Mouse (Mus musculus) mouse trophoblast stem cell (cell line): ENCODE measurements around the gene Galnt6.

Experiments used
- in situ Hi-C, 2 experiments: fragments of 300-500 bp; cut with MseI, MboI; formaldehyde crosslinking; loops; 2 replicates in 1 of 2; 3 replicates in 1 of 2; pipeline ENCODE4 v1.15.1; 2025

Gene Galnt6

DNA sequence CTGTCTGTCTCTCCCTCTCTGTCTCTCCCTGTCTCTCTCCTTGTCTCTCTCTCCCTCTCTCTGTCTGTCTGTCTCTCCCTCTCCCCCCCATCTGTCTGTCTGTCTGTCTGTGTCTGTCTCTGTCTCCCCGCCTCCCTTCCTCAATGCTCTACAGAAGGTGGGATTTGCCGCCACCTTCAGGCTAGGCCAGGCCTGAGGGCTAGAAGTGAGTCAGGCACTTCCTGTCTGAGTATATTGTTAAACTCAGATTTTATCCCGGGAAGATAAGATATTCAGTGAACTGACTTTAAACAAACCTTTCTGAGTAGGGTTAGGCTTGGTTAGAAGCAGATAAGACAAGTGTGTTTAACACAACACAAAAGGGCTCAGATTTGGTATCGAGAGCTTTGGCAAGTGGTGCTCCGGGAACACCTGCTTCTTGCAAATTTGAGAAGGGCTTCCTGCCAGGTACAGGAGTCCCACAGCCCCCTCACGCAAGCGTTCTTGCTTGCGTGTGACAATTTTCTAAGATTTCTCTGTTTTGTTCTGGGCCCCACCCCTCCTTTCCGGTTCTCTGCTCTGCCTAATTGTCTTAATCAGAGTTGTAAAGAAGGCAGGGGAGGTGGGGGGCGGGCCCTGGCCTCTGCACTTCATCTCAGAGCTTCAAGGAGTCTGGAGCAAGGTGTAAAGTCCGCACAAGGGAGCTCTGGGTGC is 25.8 kb upstream of the Galnt6 start:
- in situ Hi-C loops: no loop called here

DNA sequence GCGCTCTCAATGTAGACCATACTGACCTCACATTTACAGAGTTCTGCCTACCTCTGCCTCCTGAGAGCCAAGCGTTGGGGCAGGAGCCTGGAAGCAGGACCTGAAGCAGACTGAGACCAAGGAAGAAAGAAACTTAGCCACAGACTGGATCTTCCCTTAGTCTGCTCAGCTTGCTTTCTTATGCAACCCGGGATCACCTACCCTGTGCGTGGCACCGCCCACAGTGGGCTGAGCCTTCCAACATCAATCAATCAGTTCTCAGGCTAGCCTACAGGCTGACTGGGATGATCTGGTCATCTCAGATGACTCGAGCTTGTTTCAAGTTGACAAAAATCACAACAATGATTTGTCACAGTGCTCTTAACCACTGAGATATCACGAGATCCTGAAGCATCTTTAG is 24.9 kb upstream of the Galnt6 start:
- in situ Hi-C loops: no loop called here

DNA sequence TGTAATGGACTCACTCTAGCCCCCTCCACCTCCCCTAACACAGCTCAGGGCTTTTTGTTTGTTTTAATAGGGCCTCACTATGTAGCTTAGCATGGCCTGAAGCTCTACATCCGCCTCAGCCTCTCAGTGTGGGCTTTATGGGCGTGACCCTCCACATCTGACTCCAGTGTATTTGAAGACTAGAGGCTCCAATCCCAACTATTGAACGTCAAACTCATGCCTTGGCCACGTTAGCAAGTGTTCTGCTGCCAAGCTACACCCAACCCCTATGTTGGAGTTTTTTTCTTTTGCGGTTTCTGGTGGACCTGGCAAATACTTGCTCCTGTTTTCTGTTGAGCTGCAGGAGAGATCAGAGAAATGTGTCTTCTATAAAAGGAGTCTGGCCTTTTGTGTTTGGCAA is 23.9 kb upstream of the Galnt6 start:
- in situ Hi-C loops: no loop called here

DNA sequence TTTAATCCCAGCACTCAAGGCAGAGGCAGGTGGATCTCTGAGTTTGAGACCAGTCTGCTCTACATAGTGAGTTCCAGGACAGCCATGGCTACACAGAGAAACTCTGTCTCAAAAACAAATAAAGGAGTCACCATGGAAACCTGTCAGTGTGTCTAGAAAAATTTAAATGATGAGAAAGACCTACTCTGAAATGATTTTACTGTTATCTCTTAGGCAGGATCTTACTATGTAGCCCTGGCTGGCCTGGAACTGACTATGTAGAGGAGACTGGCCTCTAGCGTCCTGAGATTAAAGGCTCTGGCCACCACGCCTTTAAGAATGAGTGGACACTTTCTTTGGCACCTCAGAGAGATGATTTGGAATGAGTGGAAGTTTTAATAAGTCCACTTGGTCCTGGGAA is 23.3 kb upstream of the Galnt6 start:
- in situ Hi-C loops: no loop called here

DNA sequence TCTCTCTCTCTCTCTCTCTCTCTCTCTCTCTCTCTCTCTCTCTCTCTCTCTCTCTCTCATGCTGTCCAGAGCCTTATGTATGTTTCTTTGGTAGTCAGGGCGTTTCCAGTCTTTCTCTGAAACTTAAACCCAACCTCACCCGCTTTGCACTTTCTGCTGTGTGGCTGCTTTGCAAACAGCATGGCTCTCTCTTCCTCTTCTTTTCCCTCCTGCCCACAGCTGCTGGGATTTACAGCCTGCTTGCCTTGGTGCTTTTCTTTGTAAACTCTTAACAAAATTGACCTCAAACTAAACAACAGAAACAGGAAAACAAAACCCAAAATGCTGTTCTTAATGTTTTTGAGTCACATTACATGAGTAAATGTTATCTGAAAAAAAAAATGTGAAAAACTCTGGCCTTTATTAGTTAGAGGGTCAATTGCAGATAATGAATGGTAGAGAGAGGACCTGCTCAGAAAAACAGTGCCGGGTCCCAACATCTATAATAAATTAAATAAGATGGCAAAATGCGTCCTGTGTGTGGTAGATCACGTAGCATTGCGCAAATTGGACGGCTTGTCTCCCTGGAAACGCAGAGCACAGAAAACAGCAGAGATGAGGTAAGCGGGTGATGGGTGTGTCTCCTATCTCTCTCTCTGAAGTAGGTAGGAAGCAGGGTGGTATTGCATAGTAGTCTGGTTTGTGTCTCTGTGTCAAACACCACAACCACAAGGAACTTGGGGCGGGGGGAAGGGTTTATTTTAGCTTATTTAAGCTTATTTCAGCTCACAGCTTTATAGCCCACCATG is 20.8 kb upstream of the Galnt6 start:
- in situ Hi-C loops: no loop called here

DNA sequence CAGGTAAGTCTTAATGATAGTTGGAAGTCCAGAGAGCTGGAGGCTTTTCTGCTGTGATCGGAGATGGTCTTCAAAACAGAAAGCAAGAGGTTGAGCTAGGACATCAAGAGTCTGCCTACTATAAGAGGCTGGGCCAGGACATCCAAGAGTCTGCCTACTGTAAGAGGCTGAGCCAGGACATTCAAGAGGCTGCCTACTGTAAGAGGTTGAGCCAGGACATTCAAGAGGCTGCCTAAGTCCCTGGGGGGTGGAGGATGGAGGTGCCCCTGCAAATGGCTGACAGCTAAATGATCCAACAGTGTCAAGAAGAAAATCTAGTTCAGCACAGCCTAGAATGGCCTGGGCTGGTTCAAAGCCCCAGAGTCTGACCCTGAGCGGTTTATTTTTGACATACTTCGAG is 19.4 kb upstream of the Galnt6 start:
- in situ Hi-C loops: no loop called here

DNA sequence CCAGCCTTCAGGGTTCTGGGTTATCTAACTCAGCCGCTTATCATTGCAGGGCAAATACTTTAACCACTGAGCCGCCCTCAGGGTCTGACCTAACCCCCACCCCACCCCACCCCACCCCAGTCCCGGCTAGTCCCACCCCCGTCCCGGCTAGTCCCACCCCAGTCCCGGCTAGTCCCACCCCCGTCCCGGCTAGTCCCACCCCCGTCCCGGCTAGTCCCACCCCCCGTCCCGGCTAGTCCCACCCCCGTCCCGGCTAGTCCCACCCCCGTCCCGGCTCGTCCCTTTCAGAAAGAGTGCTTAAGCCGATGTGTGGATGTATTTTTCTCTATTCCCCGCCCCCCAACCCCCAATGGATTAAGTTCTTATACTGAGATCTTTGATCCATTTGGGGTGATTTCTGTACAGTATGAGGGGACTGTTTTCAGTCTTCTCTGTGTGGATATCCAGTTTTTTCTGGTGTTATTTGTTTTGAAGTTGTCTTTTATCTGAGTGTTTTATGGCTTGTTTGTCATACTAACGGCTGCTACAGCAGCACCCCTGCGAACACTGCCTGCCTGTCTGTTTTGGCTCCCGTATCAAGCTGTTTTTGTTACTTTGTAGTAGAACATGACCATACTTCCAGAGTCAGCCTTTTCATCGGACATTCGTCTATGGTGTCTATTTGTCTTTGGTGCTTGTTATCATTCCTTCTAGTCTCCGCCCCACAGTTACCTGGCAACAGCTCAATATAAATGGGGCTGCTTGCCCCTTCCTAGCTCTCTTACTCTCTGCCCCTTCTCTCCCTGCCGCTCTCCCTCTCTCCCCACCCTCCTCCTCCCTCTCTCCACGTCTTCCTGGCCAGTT is 18.2 kb upstream of the Galnt6 start:
- in situ Hi-C loops: no loop called here

DNA sequence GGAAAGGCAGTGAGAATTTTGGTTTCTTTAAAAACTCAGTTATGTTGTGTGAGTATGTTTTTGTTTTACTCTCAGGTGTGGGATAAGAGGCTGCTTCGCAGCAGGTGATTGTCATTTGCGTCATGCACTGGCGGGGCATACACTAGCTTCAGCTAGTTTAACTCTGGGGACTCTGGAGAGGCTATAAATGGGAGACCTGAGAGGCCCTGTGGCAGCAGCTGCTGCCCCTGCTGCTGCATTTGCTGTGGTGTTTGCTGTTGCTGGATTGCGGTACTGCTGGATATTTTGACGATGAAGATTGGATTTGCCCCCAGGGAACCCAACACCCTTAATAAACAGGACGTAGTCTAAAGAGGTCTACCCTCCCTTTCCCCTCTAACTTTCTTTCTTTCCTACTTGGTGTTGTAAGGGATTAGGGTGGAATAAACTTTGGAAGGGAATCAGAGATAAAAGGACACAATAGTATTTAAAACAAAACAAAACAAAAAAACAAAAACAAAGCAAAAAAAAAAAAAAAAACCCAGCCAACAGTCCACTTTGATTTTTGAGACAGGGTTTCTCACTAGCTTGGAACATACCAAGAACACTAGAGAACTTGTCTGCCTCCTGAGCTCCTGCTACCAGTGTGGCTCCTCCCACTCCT is 17.4 kb upstream of the Galnt6 start:
- in situ Hi-C loops: no loop called here

DNA sequence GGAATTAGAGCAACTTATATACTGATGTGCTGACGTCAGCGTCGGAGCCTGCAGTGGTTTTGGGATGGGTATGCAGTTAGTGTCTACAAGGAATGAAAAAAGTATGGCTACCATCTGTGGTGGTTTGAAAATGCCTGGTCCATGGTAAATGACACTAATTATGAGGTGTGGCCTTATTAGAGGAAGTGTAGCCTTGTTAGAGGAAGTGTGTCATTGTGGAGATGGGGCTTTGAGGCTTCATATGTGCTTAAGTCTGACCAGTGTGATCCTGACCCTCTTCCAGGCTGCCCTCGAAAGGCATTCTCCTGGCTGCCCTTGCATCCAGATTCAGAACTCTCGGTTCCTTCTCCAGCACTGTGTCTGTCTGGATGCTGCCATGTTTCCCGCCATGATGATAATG is 14.1 kb upstream of the Galnt6 start:
- in situ Hi-C loops: no loop called here

DNA sequence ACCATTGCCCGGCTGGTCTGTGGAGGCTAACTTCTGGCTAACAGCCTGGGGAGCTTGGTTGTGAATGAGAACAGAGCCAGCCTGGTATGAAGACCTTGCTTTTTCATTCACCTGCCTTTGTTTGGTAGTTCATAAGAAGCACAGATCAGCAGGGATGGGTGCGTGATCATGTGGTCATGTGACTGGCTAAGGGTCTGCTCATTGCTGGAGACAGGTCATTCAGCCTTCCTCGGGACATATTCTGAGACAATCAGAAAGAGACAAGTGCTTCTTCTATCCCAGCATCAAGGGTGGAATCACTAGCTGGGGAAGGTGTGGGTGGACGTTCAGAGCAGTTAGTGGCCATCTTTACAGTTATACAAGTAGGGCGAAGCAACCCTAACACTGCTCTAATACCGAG is 10.3 kb upstream of the Galnt6 start:
- in situ Hi-C loops: no loop called here

DNA sequence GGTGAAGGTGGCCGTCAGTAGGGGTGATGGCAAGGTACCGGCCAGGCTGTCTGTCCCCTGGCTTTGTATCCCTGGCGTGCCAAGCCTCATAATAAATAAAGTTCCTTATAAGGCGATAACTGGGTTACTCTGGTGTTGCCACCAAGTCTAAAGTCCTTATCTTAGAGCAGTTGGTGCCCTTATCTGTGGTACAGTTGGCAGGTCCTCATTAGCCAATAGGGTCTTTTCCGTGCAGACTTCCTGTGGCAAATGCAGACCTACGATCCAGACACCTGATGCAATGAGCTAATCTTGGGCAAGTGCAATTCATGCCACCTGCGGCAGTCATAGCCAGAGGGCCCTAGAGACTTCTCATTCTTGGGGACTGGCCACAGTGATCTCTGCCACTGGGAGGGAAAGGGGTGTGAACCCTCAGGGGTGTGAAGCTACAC is 9.2 kb upstream of the Galnt6 start:
- in situ Hi-C loops: no loop called here

DNA sequence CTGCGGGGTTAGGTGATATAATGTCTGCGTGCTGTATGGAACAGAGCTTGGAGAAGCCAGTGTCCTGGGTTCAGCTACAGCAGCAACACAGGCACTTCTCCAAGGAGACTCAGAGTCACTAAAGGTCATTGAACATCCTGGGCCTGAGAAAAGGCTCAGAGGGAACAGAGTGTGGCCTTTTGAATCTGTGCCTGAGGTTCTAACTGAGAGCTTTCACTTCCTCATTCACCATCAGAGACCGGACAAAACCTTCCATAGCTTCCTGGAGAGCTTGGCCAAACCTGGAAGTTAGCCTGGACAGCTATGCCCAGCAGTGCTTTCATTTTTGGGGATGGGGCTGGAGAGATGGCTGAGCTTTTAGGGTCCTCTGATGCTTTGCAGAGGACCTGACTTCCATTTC is 8.5 kb upstream of the Galnt6 start:
- in situ Hi-C loops: no loop called here

DNA sequence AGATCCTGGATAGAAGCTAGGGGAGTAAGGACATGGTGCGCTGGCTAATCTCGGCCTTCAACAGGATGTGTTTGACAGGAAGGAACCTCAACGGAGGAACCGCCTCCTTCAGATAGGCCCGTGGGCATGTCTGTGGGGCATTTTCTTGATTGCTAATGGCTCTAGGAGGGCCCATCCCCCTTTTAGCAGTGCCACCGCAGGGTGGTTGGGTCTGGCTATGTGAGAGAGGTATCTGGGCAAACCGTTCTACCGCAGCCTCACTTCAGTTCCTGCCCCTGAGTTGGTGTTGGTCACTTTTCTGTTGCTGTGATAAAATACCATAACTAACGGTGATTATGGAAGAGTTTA is 6.8 kb upstream of the Galnt6 start:
- in situ Hi-C loops: no loop called here

DNA sequence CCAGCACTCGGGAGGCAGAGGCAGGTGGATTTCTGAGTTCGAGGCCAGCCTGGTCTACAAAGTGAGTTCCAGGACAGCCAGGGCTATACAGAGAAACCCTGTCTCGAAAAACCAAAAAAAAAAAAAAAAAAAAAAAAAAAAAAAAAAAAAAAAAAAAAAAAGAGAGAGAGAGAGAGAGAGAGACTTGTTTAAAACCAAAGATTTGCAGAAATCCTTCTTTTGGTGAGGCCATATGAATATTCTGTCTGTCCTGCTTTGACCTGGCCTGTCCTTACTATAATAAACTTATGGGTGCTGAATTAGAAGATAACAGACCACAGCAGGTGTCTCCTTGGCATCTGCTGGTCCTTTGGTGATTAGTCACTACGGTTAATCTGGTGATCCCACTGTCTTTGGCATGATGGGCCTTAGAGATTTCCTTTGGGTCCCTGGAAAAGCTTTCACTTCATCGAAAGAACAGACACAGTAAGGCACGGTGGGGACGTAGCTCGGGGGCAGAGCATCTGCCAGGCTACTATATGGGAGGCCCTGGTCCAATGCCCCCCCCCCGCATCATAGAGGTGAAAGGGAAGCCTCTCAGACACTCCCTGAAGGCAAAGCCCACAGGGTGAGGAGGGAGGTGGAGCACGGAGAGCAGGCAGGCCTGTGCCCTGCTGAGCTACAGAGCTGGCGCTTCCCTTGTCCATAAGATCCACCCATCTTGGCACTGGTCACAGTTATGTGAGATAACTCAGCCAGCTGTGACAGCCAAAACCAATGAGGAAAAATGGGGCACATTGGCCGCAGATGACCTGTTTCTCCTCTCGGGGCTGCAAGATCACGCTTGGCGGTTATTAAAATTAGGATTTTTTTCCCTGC is 6.1 kb upstream of the Galnt6 start:
- in situ Hi-C loops: no loop called here

DNA sequence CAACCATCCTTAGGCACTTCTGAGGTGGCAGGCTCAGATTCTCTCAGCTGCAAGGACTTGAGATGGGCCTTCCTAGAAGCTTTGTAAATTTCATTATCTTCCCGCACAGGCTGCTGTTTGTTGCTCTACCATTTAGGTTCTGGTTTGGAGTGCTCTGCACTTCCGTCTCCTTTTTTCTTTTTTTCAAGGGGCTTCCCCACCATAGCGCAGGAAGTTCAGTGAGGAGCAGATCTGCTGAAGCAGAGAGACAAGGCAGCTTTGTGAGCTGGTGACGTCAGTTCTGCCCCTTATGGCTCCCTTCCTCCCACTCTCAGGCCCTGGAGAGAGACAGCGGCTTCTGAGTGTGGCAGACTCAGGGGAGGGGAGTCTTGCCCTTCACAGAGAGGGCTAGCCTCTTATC is 3.4 kb upstream of the Galnt6 start:
- in situ Hi-C loops: no loop called here

DNA sequence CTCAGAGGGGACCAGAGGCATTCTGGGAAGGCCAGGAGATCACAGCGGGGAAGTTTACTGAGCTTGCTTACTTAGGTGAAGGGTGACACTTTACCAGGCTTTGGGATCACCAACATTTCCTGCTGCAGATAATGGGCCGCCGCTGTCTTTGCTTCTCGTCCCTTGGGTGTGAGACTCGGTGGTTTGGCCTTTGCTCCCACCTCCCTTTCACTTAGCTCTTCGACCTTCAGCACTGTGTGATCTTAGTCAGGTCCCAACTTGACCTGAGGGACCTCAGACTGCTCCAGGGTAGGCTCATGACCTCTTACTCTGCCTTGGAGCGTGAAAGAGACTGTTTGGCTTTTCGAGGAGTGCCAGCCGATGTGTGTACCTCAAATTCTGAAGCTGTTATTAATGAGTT is 1.9 kb upstream of the Galnt6 start:
- in situ Hi-C loops: no loop called here

DNA sequence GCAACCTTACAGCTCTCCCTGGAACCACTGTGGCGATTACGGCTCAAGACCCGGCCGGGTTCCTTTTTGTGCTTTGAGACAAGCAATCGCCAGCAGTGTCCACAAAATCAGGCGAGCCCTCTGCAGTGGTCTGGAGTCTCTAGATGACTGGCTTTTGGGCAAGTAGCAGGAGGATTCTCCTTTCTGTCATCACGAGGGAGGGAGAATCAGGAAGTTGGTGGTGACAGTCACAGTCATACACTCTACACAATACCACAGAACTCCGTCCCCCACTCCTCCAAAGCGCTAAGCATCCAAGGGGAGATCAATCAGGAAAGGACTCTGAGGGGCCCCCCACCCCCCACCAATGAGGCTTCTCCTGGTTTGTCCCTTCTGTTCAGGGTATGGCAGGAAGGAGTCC is 590 bp downstream of the Galnt6 start:
- in situ Hi-C loops: no loop called here

DNA sequence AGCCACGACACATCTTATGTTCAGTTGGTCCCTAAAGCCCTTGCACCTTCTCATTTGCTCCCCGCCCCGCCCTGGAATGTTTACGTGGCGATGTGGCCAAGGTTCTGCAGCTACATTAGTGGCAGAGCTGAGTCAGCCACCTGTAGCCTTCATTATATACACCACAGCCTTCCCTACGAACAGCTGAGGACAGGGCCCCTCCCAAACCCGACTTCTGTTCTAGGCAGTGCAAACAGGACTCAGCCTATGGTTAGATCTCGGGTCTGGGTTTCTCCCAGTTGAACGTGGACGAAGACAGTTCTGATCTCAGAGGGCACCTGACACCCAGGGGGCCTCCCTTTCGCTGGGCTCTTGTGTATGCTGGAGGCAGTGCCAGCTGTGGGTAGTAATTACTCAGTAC is 1.3 kb downstream of the Galnt6 start:
- in situ Hi-C loops: no loop called here

DNA sequence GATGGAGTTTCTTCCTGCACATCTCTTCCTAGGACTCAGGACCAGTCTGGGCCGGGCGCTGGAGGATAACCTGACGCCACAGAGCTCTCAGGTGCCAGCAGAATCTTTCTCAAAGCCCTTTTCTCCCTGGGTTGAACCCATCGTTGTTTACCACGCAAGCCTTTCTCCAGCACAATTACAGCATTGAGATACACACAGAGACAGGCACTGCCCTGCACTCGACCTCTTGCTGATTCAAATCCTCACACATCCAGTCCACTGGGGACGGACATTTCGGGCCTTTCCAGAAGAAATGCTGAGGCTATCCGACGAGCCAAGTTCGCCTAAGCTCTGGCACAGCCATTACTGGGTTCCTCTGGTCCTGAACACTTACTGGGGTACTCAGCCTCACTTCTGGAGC is 2.5 kb downstream of the Galnt6 start:
- in situ Hi-C loops: no loop called here

DNA sequence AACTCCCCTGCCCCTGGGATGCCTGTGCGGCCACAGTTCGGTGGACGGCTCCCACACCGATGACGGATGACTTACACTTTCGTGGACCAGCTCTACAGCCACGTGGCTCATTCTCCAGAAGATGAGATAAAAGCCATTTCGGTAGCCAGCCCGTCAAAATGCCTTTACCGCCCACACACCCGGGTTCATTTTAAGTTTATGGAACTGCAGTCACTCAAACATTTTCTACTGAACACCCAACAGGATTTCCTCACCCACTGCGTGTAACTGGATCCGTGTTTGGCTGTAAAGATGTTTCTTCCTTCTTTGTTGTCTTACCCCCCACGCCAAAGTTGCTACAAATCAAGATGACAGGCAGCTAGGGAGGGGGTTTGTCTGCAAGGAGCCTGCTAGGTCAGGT is 5.7 kb downstream of the Galnt6 start:
- in situ Hi-C loops: no loop called here

DNA sequence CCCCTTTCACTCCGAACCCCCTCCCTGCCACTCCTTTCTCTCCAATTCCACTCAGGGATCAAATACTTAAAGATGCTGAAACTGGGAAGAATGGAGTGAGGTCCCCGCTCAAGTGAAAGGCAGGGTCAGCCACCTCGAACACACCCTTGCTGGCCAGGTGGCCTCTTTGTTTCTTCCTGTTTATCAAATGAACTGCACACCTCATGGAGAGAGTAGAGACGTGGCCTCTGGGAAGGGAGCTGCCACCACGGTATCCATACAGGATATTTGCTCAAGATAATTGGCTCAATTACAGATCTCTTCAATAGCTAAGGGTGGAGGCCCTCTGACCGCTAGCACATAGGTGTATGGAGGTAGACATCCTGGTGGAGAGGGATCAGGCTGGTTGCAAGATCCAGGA is 6.6 kb downstream of the Galnt6 start:
- in situ Hi-C loops: no loop called here
